Mouse (Mus musculus) midbrain, embryonic 14.5 days (tissue): ENCODE measurements around the gene Sgsm2. TPM values are rescaled to one million over a fixed set of nuclear protein-coding genes. Genes with fewer than 3 reads are reported as not detected.

Source experiments
- ATAC-seq: fragments of 200-750 bp; cut with Nextera tagmentation; 2 replicates; pipeline ENCODE4 v1.8.0; 2017; ENCODE audit warnings: moderate number of reproducible peaks, moderate library complexity; ENCODE audit not compliant: low FRiP score, low TSS enrichment
- DNase-seq: peaks from one replicate; pipeline ENCODE4 v3.0.0-alpha.2; 2015
- H3K27ac ChIP-seq: fragments of 300-500 bp; sonication (generic); replicated peaks from 2 replicates; pipeline ENCODE4 v1.5.1; 2014; ENCODE audit warnings: mild to moderate bottlenecking, low read depth, low read length, moderate library complexity
- H3K27me3 ChIP-seq: fragments of 300-500 bp; sonication (generic); 2 replicates; pipeline ENCODE4 v1.6.1; 2014; ENCODE audit warnings: low read length, control low read depth, mixed read lengths; ENCODE audit not compliant: control insufficient read depth, insufficient read depth
- H3K36me3 ChIP-seq: fragments of 300-500 bp; sonication (generic); 2 replicates; pipeline ENCODE4 v1.6.1; 2014; ENCODE audit warnings: low read length, control low read depth; ENCODE audit not compliant: control insufficient read depth, insufficient read depth
- H3K4me1 ChIP-seq: fragments of 300-500 bp; sonication (generic); 2 replicates; pipeline ENCODE4 v1.6.1; 2014; ENCODE audit warnings: mild to moderate bottlenecking, antibody characterized with exemption, low read length, control low read depth; ENCODE audit not compliant: control insufficient read depth, insufficient read depth
- H3K4me2 ChIP-seq: fragments of 300-500 bp; sonication (generic); 2 replicates; pipeline ENCODE4 v1.6.1; 2014; ENCODE audit warnings: mild to moderate bottlenecking, low read length, moderate library complexity
- H3K4me3 ChIP-seq: fragments of 300-500 bp; sonication (generic); replicated peaks from 2 replicates; pipeline ENCODE4 v1.5.1; 2014; ENCODE audit warnings: low read depth, low read length
- H3K9ac ChIP-seq: fragments of 300-500 bp; sonication (generic); replicated peaks from 2 replicates; pipeline ENCODE4 v1.6.1; 2014; ENCODE audit warnings: mild to moderate bottlenecking, low read length, moderate library complexity
- H3K9me3 ChIP-seq: fragments of 300-500 bp; sonication (generic); 2 replicates; pipeline ENCODE4 v1.6.1; 2016; ENCODE audit warnings: low read length, control low read depth, mixed read lengths; ENCODE audit not compliant: control insufficient read depth
- WGBS: fragments of 180-500 bp; shearing (Covaris S2); extraction: QIAGEN DNeasy Blood & Tissue Kit; methylation state at CpG from one replicate; pipeline ENCODE4 v1.1.7; 2014; 5-methylcytosine and 5-hydroxymethylcytosine counted together
- polyA plus RNA-seq: library from polyadenylated mRNA; unstranded; fragments of >200 nt; fragmentation: Nextera tagmentation; extraction: Ambion mirVana; gene quantifications from 2 replicates; pipeline ENCODE4 v1.2.1, GENCODE M21; 2014

The Sgsm2 gene
- 24.3 and 25.7 TPM in 2 replicates for polyA plus RNA-seq

- Histone ChIP-seq H3K27me3 (no peaks in the 10 kb centered on the region), H3K27ac (peak within 1 kb of the TSS; percentile 93), H3K4me1 (peaks cover 13% of the 10 kb centered on the region; the same call in 1 of the 2 replicates), H3K36me3 (peaks cover 28% of the 10 kb centered on the region), H3K4me3 (peak within 1 kb of the TSS; percentile 86), H3K4me2 (peak within 1 kb of the TSS; percentile 92), H3K9me3 (no peaks in the 10 kb centered on the region), H3K9ac (peak within 1 kb of the TSS; percentile 89)
- under 1% methylated on average over 60 of the region's 74 CpGs for WGBS
- peak; percentile 83 for ATAC-seq
- DNase-seq = peak; percentile 86
Measured at GRCm38 (mm10) chr11:74896901-74897677, at the start of gene Sgsm2. Gene Sgsm2, minus strand, starts transcription at chr11:74897060.

DNA sequence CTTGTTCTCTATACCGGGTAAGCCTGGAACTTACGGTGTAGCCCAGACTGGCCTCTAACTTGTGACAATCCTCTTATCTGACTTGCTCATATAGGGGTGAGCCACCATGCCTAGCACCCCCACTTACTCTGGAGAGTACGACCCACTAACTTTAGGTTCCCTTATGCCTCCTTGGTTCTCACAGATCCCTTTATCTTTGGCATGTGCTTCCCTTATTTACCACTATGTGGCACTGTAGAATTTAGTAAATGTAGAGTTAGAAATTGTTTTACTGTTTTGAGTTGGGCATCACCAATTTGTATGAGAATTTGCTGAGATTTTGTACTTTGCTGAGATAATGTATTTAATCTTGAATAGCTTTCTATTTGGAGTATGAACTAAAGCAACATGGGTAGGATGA is 49.5 kb upstream of the Sgsm2 start:
- H3K9me3 ChIP-seq = no peaks in the 10 kb centered on the region
- H3K27ac ChIP-seq = no peak overlapping the region
- WGBS = 78% methylated on average over 3 of the region's 3 CpGs
- H3K4me2 ChIP-seq = no peak overlapping the region
- peak; percentile 83 for DNase-seq
- H3K27me3 ChIP-seq = no peaks in the 10 kb centered on the region
- no peak for ATAC-seq
- no peaks in the 10 kb centered on the region for H3K4me1 ChIP-seq
- no peak overlapping the region for H3K4me3 ChIP-seq
- H3K9ac ChIP-seq = no peak overlapping the region
- peaks cover 45% of the 10 kb centered on the region for H3K36me3 ChIP-seq

- ATAC-seq = no peak
- Histone ChIP-seq H3K27ac (no peak overlapping the region), H3K4me1 (peaks cover 12% of the 10 kb centered on the region), H3K4me2 (no peak overlapping the region), H3K9ac (no peak overlapping the region), H3K36me3 (peaks cover 48% of the 10 kb centered on the region), H3K4me3 (no peak overlapping the region), H3K9me3 (no peaks in the 10 kb centered on the region), H3K27me3 (no peaks in the 10 kb centered on the region)
- 92% methylated on average over 7 of the region's 7 CpGs for WGBS
- DNase-seq = no peak
Measured at GRCm38 (mm10) chr11:74930391-74930790, 33.5 kb upstream of the Sgsm2 start.

DNA sequence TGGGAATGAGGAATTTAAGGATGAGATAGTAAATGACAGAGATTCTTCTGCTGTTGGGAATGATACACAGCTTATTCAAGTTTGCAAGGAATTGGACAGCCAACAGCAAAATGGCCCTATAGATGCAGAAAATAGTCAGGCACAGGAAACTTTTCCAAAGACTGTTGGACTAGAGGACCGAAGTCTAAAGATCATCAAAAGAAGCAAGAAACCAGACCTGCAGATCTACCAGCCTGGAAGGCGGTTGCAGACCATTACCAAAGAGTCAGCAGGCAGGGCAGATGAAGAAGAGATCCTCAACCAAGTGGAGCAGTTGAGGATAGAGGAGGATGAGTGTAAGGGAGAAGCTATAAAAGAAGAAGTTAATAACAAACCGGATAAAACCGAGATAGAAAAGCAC is 32.3 kb upstream of the Sgsm2 start:
- Histone ChIP-seq H3K4me2 (no peak overlapping the region), H3K9me3 (no peaks in the 10 kb centered on the region), H3K9ac (no peak overlapping the region), H3K27me3 (no peaks in the 10 kb centered on the region), H3K4me1 (peaks cover 16% of the 10 kb centered on the region), H3K36me3 (peaks cover 35% of the 10 kb centered on the region), H3K27ac (no peak overlapping the region), H3K4me3 (no peak overlapping the region)
- no peak for ATAC-seq
- 90% methylated on average over 4 of the region's 4 CpGs for WGBS
- no peak for DNase-seq

GRCm38 (mm10) chr11:74927236-74927725 is 30.4 kb upstream of the Sgsm2 start:
- WGBS = 89% methylated on average over 2 of the region's 2 CpGs
- H3K4me2 ChIP-seq = peak overlapping the region; percentile 73; the same call in 1 of the 2 replicates
- no peak for DNase-seq
- H3K4me1 ChIP-seq = peaks cover 16% of the 10 kb centered on the region
- H3K27ac ChIP-seq = no peak overlapping the region
- H3K9me3 ChIP-seq = no peaks in the 10 kb centered on the region
- no peak for ATAC-seq
- H3K9ac ChIP-seq = no peak overlapping the region
- no peaks in the 10 kb centered on the region for H3K27me3 ChIP-seq
- no peak overlapping the region for H3K4me3 ChIP-seq
- H3K36me3 ChIP-seq = peaks cover 17% of the 10 kb centered on the region

DNA sequence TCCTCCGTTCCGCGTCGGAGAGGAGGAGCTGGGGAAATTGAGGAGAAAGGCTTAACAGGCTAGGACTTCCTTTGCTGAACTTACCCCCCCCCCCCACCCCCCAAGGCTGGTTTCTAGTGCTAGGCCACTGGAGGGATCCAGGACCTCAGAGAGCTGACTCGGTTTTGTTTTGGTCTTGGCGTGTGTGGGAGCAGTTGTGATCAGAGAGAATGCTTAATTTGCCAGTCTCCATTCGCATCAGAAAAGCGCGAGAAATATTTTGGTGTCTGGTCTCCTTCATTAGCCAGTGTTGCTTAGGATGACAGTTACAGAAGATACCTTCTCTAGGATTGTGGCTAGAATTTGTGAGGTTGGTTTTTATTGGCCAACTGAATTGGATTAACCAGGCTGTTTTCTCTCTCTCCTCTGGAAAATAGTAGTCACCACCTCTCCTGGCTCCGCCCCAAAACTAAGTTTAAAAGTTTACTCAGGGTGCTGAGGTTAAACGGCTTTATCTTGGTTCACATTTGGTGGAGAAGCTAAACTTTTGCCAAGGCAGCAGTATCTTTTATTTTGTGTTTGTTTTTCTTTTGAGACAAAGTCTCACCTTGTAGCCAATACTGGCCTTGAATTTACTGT is 29.6 kb upstream of the Sgsm2 start:
- H3K4me3 ChIP-seq = peak overlapping the region; percentile 89
- WGBS = 9% methylated on average over 11 of the region's 11 CpGs
- peak overlapping the region; percentile 73 for H3K4me2 ChIP-seq
- no peaks in the 10 kb centered on the region for H3K9me3 ChIP-seq
- no peaks in the 10 kb centered on the region for H3K27me3 ChIP-seq
- H3K9ac ChIP-seq = peak overlapping the region; percentile 85
- DNase-seq (peak; percentile 29), ATAC-seq (no peak; the same call in 1 of the 2 replicates)
- peaks cover 11% of the 10 kb centered on the region for H3K36me3 ChIP-seq
- peak overlapping the region; percentile 98 for H3K27ac ChIP-seq
- H3K4me1 ChIP-seq = peaks cover 16% of the 10 kb centered on the region

DNA sequence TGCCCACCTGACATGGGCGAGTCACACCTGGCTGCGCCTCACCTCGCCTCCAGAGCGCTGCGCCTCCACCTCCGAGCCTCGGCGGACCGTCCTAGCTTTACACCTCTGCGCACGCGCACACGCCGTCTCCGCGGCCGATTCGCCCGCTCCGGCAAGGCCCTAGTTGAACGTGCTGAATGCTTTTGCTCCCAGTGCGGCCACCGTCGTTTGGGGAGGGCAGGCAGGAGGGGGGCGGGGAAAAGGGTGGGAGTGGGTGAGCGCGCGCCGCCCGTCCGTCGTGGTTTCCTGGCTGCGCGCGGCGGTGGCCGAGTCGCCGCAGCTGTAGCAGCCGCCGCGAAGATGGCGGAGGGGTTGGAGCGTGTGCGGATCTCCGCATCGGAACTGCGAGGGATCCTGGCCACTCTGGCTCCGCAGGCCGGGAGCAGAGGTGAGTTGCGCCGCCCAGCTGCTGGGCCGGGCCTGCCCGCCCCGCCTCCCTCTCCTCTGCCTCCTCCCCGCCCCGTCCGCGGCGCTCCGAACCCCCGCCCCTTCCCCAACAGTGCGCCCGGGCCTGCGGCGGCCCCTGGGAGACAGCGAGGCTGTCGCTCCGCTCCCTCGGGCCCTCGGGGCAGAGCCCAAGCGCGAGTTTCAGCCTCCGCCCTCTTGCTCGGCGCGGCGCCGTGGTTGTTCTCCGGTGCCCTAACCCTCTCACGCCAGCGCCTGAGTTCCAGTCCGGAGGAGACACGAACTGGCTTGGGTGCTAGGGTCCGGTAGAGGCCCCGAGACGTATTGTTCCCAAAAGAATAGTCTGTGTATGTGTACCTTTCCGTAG is 28.9 kb upstream of the Sgsm2 start, which contains the start of the genes Smg6 and Srr:
Gene Smg6, plus strand, starts transcription at position 247 of the 811 bp plus-strand sequence.
Gene Srr, minus strand, starts transcription at position 372 of the 811 bp plus-strand sequence.
- Histone ChIP-seq H3K9me3 (no peaks in the 10 kb centered on the region), H3K4me2 (peak within 1 kb of the TSS; percentile 73), H3K4me3 (peak within 1 kb of the TSS; percentile 89), H3K27ac (peak within 1 kb of the TSS; percentile 98), H3K27me3 (no peaks in the 10 kb centered on the region), H3K9ac (peak within 1 kb of the TSS; percentile 85), H3K4me1 (peaks cover 16% of the 10 kb centered on the region), H3K36me3 (peaks cover 11% of the 10 kb centered on the region)
- under 1% methylated on average over 88 of the region's 88 CpGs for WGBS
- DNase-seq (peak; percentile 99), ATAC-seq (peak; percentile 95)

DNA sequence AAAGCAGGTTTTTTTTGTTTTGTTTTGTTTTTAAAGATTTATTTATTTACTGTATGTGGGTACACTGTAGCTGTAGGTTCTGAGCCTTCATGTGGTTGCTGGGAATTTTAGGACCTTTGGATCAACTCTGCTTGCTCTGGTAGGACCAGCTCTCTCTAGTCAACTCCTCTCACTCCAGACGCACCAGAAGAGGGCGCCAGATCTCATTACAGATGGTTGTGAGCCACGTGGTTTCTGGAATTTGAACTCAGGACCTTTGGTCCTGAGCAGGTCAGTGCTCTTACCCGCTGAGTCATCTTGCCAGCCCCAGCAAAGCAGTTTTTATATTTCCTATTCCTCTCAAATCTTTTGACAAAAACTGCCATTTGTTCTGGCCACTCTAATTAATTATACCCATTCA is 27.3 kb upstream of the Sgsm2 start:
- H3K27me3 ChIP-seq = no peaks in the 10 kb centered on the region
- H3K27ac ChIP-seq = no peak overlapping the region
- H3K9me3 ChIP-seq = no peaks in the 10 kb centered on the region
- ATAC-seq (no peak), DNase-seq (peak; percentile 11)
- H3K4me2 ChIP-seq = no peak overlapping the region
- H3K4me1 ChIP-seq = peaks cover 16% of the 10 kb centered on the region
- H3K9ac ChIP-seq = no peak overlapping the region
- peaks cover 8% of the 10 kb centered on the region for H3K36me3 ChIP-seq
- 69% methylated on average over 4 of the region's 4 CpGs for WGBS
- H3K4me3 ChIP-seq = no peak overlapping the region
